Mouse (Mus musculus) gastrocnemius, adult 8-10 months (tissue): Measurements from ENCODE around the gene Sh3bp1. TPM values are rescaled to one million over a fixed set of nuclear protein-coding genes. Genes with fewer than 3 reads are reported as not detected.

Experiments
- DNase-seq, 2 experiments: peaks; one replicate each; pipeline ENCODE4 v3.0.0; 2022; ENCODE audit warnings: low spot score in 2 of 2
- total RNA-seq, 4 experiments: library from RNA; stranded (reverse); gene quantifications; 2 replicates each; pipeline ENCODE4 v1.2.4; 2022

The Sh3bp1 gene
- total RNA-seq: 1 to 10 TPM in 2 of 4 experiments, under 1 TPM in 2; 0.80 to 1.7 (median 1.2) TPM

DNA sequence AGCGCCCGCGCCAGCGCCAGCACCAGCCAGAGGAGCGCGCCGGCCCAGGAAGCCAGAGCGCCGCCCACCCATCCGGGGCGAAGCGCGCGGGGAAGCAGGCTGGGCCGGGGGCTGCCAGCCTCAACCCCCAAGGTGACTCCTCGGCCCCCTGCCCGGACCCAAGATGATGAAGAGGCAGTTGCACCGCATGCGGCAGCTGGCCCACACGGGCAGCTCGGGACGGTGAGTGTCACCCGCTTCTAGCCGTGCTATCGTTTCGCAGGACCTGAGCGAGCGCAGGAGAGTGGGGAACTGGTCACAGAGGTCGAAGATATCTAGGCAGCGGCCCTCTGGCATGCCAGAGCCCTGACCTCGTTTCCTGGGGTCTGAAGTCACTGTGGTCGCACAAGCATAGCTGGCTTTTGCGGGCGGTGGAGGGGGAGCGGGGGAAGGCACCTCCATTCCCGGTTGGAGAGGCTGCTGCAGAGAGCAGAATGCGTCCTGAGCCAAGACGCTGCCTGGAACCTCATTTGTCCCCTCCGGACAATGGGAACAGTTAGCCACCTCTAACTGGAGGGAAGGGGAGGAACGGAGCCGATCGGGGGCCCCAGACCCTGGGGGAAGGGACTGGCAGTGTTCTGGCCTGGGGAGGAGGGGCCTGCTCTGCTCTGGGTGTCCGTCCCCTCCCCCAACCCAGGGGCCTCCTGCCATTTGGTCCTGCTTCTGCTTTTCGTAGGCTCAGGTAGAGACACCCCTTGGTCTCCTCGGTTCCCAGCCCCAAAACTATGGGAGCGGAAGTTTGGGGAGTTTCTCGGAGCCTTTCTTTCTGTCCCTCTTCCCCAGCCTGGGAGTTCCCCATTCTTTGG is at the start of gene Sh3bp1:
TSS of gene Sh3bp1 (plus strand) at position 29 of the 845 bp plus-strand sequence.
- peak in 1 of 2 experiments; percentile 49 for DNase-seq

- DNase-seq: no peak
These were observed 49.3 kb upstream of the Sh3bp1 start for GRCm38 (mm10) chr15:78850059-78850824.

DNA sequence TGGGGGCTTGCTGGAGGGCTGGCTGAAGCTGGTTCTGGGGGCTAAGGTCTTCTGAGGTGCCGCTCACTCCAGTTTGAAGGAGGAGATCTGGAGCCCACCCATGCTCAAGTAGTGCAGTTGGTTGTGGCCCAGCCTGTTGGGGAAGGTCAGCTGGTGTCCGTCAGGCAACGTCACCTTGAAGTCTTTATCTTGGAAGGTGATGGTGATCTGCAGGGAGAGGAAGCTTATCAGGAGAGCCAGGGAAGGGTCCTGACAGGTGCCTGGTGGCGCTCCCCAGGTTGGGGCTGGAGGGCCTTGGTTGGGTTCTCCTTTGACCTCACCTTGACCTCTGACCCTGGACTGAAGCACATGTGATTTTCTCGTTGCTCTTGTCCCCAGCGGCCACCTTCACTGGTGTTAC is 48.6 kb upstream of the Sh3bp1 start:
- no peak for DNase-seq

DNA sequence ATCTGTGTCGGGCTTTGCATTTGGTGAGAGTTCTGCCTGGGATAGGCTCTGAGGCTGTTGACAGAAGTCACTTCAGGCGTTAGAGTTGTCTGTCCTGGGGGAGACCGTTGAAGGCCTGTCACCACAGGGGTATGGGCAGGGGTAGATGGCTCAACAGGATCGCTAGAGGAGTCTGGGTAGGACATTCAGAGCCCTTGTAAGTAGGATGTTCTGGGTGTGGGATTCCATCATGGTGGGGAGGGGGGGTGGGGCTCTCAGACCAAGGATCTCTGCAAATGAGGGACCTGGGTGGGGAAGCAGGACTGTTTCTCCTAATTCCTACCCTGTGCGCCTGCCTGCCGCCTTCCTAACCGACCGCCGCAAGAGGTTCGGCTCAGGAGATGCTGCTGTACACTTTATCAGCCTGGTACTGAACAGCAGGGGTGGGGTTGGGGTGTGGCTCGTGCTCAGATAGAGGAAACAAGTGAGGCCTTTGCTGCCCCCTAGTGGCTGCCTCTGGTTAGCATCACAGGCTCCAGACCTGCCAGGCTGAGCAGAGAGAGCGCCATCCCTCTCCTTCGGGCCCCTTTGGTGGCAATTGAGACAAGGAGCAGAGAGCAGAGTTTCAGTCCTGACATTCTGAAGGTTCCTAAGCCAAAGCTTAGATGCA is 47.9 kb upstream of the Sh3bp1 start:
- DNase-seq: peak; percentile 83 to 87

GRCm38 (mm10) chr15:78855303-78855965 is 44.1 kb upstream of the Sh3bp1 start, which contains the start of gene Lgals2:
TSS of gene Lgals2 (minus strand) at chr15:78855529.
- DNase-seq: no peak

GRCm38 (mm10) chr15:78857009-78857408 is 42.6 kb upstream of the Sh3bp1 start:
- DNase-seq: peak; percentile 60 to 81

DNA sequence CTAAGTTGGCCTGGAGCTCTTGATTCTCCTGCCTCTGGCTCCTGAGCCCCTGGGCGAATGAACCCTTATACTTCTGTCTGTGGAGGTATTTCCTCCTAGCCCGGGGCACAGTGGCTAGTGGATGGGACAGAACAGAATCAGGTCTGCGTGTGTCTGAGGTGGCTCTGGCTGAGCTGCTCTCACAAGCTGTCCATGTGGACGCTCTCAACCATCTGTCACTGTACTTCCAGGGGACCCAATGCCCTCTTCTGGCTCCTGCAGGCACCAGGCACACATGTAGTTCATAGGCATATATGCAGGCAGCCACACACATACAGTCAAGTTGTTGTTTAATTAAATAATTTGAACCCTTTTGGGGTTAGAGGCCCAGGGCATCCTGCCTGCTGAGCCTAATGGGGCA is 40.3 kb upstream of the Sh3bp1 start:
- DNase-seq: no peak

GRCm38 (mm10) chr15:78859714-78860113 is 39.9 kb upstream of the Sh3bp1 start:
- no peak for DNase-seq

GRCm38 (mm10) chr15:78862280-78862679 is 37.3 kb upstream of the Sh3bp1 start:
- DNase-seq: no peak

DNA sequence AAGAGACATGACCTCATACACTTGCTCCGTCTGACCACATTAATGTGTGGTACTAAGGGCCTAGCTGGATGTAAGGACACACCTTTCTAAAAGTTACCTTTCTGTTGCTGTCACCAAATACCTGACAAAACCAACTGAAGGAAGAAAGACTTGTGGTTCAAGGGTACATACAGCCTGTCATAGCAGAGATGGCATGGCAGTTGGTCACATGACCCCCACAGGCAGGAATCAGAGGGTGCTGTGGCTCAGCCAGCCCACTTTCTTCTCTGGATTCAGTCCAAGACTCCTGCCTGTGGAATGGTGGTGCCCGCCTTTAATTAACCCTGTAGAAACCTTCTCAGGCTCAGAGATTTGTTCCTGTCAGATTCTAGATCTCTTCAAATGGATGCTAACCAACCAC is 36.4 kb upstream of the Sh3bp1 start:
- DNase-seq: no peak

DNA sequence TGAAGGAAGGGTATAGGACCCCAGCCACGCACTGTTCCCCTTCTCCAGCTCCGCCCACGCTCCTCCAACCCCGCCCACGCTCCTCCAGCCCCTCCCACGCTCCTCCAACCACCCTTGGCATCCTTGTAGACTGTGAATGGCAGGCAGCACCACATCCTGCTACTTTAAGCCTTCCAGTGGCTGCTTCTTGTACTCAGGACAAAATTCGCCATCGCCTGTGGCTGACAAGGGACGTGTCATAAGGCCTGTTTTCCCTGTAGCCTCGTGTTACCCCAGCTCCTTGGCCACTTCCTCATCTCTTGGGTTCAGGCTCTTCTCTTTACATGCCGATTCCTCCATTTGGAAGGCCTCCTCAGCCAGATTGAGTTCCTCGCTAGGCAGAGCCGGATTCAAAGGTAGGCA is 35.7 kb upstream of the Sh3bp1 start:
- no peak for DNase-seq

DNA sequence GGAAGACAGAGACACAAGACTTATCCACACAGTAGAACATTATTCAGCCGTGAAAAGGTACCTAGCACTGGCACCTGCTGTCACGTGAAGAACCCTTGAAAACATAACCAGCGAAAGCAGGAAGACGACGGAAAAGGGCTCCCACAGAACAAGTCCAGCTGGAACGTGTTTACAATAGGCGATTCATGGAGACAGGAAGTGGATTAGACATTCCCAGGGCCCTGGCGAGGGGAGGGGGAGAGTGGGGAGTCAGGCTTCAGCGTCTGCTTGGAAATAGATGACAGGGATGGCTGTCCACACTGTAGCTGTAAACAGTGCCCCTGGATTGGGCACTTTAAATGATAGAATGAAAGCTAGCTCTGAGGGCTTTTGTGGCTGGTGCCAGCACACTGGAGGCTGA is 31.2 kb upstream of the Sh3bp1 start:
- DNase-seq: no peak

DNA sequence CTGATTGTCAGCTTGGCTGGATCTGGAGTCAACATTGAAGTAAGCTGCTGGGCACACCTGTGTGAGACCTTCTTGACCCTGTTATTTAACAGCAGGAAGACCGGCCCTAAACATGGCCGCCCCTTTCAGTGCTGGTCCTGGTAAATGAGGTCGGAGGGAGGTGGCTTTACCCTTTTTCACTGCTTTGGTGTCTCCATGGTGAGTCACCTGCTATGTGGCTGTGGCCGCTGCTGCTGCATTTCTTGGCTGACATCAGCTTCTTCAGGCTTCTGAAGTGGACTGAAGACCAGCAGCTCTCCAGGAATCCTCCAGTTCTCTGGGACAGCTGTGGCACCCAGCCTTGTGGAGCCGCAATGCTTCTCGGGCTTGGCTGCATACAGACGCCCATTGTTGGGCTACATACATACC is 30.7 kb upstream of the Sh3bp1 start:
- DNase-seq: no peak

DNA sequence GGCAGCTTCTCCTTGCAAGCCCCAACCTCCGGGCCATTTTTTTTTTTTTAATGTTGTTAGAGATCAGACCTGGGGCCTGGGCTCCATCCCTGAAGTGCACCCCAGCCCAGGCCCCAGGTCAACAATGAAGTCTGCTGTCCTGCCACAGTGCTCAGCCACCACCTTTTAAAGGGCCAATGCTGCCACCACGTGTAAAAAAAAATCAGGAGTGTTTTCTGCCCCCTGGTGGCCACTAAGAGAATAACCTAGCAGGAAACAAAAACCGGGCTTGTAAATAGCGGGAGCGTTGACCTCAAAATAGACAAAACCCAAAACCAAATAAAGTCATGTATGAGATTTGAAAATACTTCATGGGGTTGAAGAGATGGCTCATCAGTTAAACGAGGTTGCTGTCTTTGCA is 29.8 kb upstream of the Sh3bp1 start:
- DNase-seq: no peak

GRCm38 (mm10) chr15:78872021-78872608 is 27.5 kb upstream of the Sh3bp1 start:
- no peak for DNase-seq

DNA sequence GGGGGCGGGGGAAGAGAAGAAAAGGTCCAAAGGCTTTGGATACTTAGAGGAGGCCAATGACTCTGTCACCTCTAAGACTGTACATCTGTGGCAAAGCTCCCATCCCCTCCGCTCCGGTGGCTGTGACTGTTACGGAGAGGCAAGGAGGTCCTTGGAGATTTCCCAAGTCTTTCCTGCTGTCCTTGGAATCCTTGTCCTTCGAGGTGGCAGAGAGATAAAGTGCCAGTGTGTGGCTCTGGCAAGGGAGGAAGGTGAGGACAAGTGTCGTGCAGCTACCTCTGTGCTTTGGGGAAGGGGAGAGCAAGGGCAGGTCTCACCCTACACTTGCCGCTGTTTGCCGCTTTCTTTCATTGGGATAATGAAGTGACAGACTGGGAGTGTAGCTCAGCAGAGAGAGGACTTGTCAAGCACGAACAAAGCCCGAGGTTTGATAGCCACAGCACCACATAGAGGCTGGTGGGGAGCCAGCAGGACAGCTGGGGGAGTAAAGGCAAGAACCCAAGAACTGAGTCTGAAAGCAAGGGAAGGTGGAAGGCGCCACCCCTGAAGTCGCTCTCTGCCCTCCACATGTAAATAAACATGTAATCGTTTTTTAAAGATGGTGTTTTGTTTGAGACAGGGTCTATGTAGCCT is 25.6 kb upstream of the Sh3bp1 start:
- no peak for DNase-seq

DNA sequence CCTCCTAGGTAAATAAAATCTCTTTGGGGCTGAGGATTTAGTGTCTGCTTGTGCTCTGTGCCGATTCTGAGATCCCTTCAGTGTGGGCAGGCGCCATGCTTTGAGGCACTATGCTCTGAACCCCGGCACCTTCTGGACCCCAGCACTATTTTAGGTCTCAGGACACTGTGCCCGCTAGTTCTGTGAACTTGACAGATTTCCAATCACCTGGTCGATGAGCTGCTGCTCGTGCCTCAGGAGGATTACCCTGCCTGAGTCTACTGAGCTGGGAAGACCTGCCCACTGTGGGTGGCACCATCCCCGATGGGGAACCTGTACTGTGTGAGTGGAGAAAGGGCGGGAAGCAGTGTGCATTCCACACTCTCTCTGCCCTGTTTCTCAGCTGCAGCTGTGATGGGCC is 24.6 kb upstream of the Sh3bp1 start:
- DNase-seq: no peak

DNA sequence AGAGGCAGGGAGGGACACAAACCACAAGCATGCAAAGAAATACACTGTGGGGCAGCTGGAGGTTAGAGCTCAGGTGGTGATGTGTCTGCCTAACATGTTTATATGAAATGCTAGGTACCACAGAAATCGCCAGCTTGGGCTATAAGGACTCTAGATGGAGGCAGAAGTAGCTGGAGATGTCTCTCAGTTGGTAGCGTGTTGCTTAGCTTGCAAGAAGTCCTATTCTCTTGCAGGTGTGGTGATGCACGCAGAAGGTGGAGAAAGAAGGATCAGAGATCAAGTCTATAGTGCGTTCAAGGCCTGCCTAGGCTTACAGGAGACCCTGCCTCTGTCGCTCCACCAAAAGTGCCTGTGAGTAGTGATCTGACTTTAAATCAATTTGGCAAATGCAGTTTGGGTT is 24.0 kb upstream of the Sh3bp1 start:
- no peak for DNase-seq

DNA sequence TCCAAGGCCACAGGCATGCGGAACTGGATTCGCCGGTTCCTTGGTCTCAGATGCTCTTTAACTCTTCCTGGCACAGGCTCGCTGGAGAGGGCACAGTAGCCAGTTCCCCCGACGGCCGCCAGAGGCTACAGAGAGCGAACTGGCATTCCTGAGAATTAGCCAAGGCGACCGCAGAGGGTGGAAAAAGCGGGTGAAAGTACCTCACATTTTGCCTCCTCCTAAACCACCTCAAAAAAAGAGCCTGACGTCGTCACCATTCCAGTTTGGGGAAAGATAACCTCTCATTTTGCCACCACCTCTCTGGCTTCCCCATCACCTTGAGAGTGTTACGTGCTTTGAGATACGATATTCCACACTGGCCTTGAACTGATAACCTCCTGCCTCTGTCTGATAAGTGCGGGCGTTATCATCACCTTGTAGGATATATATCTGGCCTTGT is 23.3 kb upstream of the Sh3bp1 start:
- peak; percentile 57 to 64 for DNase-seq

- peak; percentile 90 to 91 for DNase-seq
These were observed 22.4 kb upstream of the Sh3bp1 start, which contains the start of gene Gga1 for GRCm38 (mm10) chr15:78876991-78877809. TSS of gene Gga1 (plus strand) at chr15:78877190.
